Mouse (Mus musculus) CH12.LX (cell line): Measurements from ENCODE around the gene Sfswap. TPM values are rescaled to one million over a fixed set of nuclear protein-coding genes. Genes with fewer than 3 reads are reported as not detected.

ENCODE experiments used
- DNase-seq: peaks from one replicate; pipeline ENCODE4 v3.0.0-alpha.2; 2013; ENCODE audit errors: extremely low read depth
- H3K27ac ChIP-seq: 2 replicates; pipeline ENCODE4 v1.5.1; 2012; ENCODE audit warnings: low read depth, mild to moderate bottlenecking, control low read depth, moderate library complexity; ENCODE audit not compliant: insufficient read depth
- H3K27me3 ChIP-seq: replicated peaks from 2 replicates; pipeline ENCODE3; 2012; ENCODE audit warnings: inconsistent platforms
- H3K36me3 ChIP-seq, 2 experiments: replicated peaks in 1 of 2; 2 replicates each; pipeline versions ENCODE3 to v1.6.1; 2012; ENCODE audit warnings: inconsistent platforms in 1 of 2, low read length in 1 of 2, mild to moderate bottlenecking in 1 of 2, mixed read lengths in 1 of 2, moderate library complexity in 1 of 2; ENCODE audit not compliant: control insufficient read depth in 1 of 2, insufficient read depth in 1 of 2
- H3K4me1 ChIP-seq, 2 experiments: 2 replicates each; pipeline ENCODE4 v1.6.1; 2012; ENCODE audit warnings: inconsistent platforms in 1 of 2, moderate library complexity in 1 of 2; ENCODE audit not compliant: insufficient read depth in 2 of 2, control insufficient read depth in 1 of 2
- H3K4me2 ChIP-seq: 2 replicates; pipeline ENCODE4 v1.6.1; 2012; ENCODE audit warnings: low read depth, mild to moderate bottlenecking, control low read depth; ENCODE audit not compliant: poor library complexity, insufficient read depth, severe bottlenecking
- H3K4me3 ChIP-seq, 3 experiments: fragments of 150-350 bp in 1 of 3; sonication (generic) in 1 of 3; replicated peaks in 1 of 3; 2 replicates each; pipeline versions ENCODE3 to v1.5.1; 2011 to 2012; ENCODE audit warnings: low read depth in 2 of 3, low read length in 2 of 3, mild to moderate bottlenecking in 2 of 3, moderate library complexity in 2 of 3, control low read depth in 1 of 3, improper control_type of control experiment in 1 of 3, inconsistent platforms in 1 of 3, mixed read lengths in 1 of 3; ENCODE audit not compliant: poor library complexity in 1 of 3
- H3K79me2 ChIP-seq: replicated peaks from 2 replicates; pipeline ENCODE4 v1.6.1; 2012; ENCODE audit warnings: mild to moderate bottlenecking, moderate library complexity; ENCODE audit not compliant: control insufficient read depth, poor library complexity, insufficient read depth, severe bottlenecking; ENCODE audit errors: extremely low read depth
- H3K9ac ChIP-seq: 2 replicates; pipeline ENCODE4 v1.6.1; 2012; ENCODE audit warnings: low read depth, mild to moderate bottlenecking, control low read depth, moderate library complexity; ENCODE audit not compliant: insufficient read depth
- H3K9me3 ChIP-seq: replicated peaks from 2 replicates; pipeline ENCODE3; 2012; ENCODE audit warnings: low read length, inconsistent platforms, mixed read lengths
- CHD1 ChIP-seq: IDR thresholded peaks from 2 replicates; pipeline ENCODE4 v1.6.1; 2012; ENCODE audit warnings: low read depth, low read length, improper control_type of control experiment, inconsistent platforms
- CHD2 ChIP-seq: IDR thresholded peaks from 2 replicates; pipeline ENCODE4 v1.6.1; 2011; ENCODE audit warnings: low read length, improper control_type of control experiment
- CTCF ChIP-seq, 2 experiments: IDR thresholded peaks in 1 of 2; conservative IDR thresholded peaks in 1 of 2; 2 replicates each; pipeline ENCODE4 v1.5.1; 2011 to 2012; ENCODE audit warnings: low read depth in 2 of 2, low read length in 2 of 2, improper control_type of control experiment in 1 of 2, inconsistent platforms in 1 of 2, mild to moderate bottlenecking in 1 of 2, moderate library complexity in 1 of 2
- ELF1 ChIP-seq: IDR thresholded peaks from 2 replicates; pipeline ENCODE4 v1.6.1; 2014; ENCODE audit warnings: low read depth, mild to moderate bottlenecking, inconsistent platforms, low read length, improper control_type of control experiment
- EP300 ChIP-seq: IDR thresholded peaks from 2 replicates; pipeline ENCODE4 v1.6.1; 2011; ENCODE audit warnings: low read length, improper control_type of control experiment
- ETS1 ChIP-seq: conservative IDR thresholded peaks from 2 replicates; pipeline ENCODE4 v1.6.1; 2012; ENCODE audit warnings: low read depth, mild to moderate bottlenecking, inconsistent platforms, low read length, improper control_type of control experiment, moderate library complexity
- HCFC1 ChIP-seq: IDR thresholded peaks from 2 replicates; pipeline ENCODE4 v1.6.1; 2012; ENCODE audit warnings: low read depth, mild to moderate bottlenecking, inconsistent platforms, low read length, improper control_type of control experiment
- IRF4 ChIP-seq: IDR thresholded peaks from 2 replicates; pipeline ENCODE4 v1.6.1; 2014; ENCODE audit warnings: low read depth, mild to moderate bottlenecking, inconsistent platforms, low read length, improper control_type of control experiment
- JUN ChIP-seq: IDR thresholded peaks from 2 replicates; pipeline ENCODE4 v1.6.1; 2011; ENCODE audit warnings: low read depth, mild to moderate bottlenecking, low read length, improper control_type of control experiment, moderate library complexity; ENCODE audit not compliant: insufficient read depth
- MAX ChIP-seq: IDR thresholded peaks from 2 replicates; pipeline ENCODE4 v1.6.1; 2011; ENCODE audit warnings: low read length, improper control_type of control experiment
- MXI1 ChIP-seq: IDR thresholded peaks from 2 replicates; pipeline ENCODE4 v1.6.1; 2011; ENCODE audit warnings: mild to moderate bottlenecking, low read depth, low read length, improper control_type of control experiment
- NELFE ChIP-seq: IDR thresholded peaks from 2 replicates; pipeline ENCODE4 v1.6.1; 2011; ENCODE audit warnings: low read depth, low read length, improper control_type of control experiment
- NRF1 ChIP-seq: IDR thresholded peaks from 2 replicates; pipeline ENCODE4 v1.6.1; 2014; ENCODE audit warnings: low read depth, mild to moderate bottlenecking, inconsistent platforms, low read length, improper control_type of control experiment, moderate library complexity
- PAX5 ChIP-seq: IDR thresholded peaks from 2 replicates; pipeline ENCODE4 v1.6.1; 2012; ENCODE audit warnings: low read length, inconsistent platforms, mixed read lengths
- POLR2A ChIP-seq: IDR thresholded peaks from 2 replicates; pipeline ENCODE4 v1.6.1; 2011; ENCODE audit warnings: low read depth, mild to moderate bottlenecking, improper control_type of control experiment, low read length
- POLR2AphosphoS2 ChIP-seq: IDR thresholded peaks from 2 replicates; pipeline ENCODE4 v1.6.1; 2011; ENCODE audit warnings: low read depth, low read length, improper control_type of control experiment
- RAD21 ChIP-seq: IDR thresholded peaks from 2 replicates; pipeline ENCODE4 v1.6.1; 2011; ENCODE audit warnings: low read depth, mild to moderate bottlenecking, low read length, improper control_type of control experiment, moderate library complexity
- RCOR1 ChIP-seq: conservative IDR thresholded peaks from 2 replicates; pipeline ENCODE4 v1.6.1; 2012; ENCODE audit warnings: low read depth, mild to moderate bottlenecking, inconsistent platforms, low read length, improper control_type of control experiment
- SIN3A ChIP-seq: IDR thresholded peaks from 2 replicates; pipeline ENCODE4 v1.6.1; 2012; ENCODE audit warnings: low read length, improper control_type of control experiment, inconsistent platforms
- SMC3 ChIP-seq: IDR thresholded peaks from 2 replicates; pipeline ENCODE4 v1.6.1; 2011; ENCODE audit warnings: low read depth, low read length, improper control_type of control experiment
- TCF12 ChIP-seq: IDR thresholded peaks from 2 replicates; pipeline ENCODE4 v1.6.1; 2014; ENCODE audit warnings: low read depth, mild to moderate bottlenecking, inconsistent platforms, low read length, improper control_type of control experiment
- UBTF ChIP-seq: IDR thresholded peaks from 2 replicates; pipeline ENCODE4 v1.6.1; 2012; ENCODE audit warnings: low read depth, mild to moderate bottlenecking, inconsistent platforms, low read length, improper control_type of control experiment, moderate library complexity
- USF1 ChIP-seq: IDR thresholded peaks from 2 replicates; pipeline ENCODE4 v1.6.1; 2014; ENCODE audit warnings: low read depth, mild to moderate bottlenecking, inconsistent platforms, low read length, improper control_type of control experiment
- USF2 ChIP-seq: conservative IDR thresholded peaks from 2 replicates; pipeline ENCODE4 v1.6.1; 2011; ENCODE audit warnings: low read depth, low read length, improper control_type of control experiment
- ZC3H11A ChIP-seq: IDR thresholded peaks from 2 replicates; pipeline ENCODE4 v1.6.1; 2012; ENCODE audit warnings: low read depth, mild to moderate bottlenecking, inconsistent platforms, low read length, improper control_type of control experiment
- ZKSCAN1 ChIP-seq: IDR thresholded peaks from 2 replicates; pipeline ENCODE4 v1.6.1; 2012; ENCODE audit warnings: low read depth, inconsistent platforms, low read length, improper control_type of control experiment, borderline replicate concordance
- ZMIZ1 ChIP-seq: IDR thresholded peaks from 2 replicates; pipeline ENCODE4 v1.6.1; 2012; ENCODE audit warnings: low read depth, mild to moderate bottlenecking, inconsistent platforms, low read length, improper control_type of control experiment
- ZNF384 ChIP-seq: IDR thresholded peaks from 2 replicates; pipeline ENCODE4 v1.6.1; 2012; ENCODE audit warnings: low read depth, low read length, improper control_type of control experiment, inconsistent platforms
- dilution Hi-C: fragments of 300-500 bp; cut with MboI; formaldehyde crosslinking; loops from 2 replicates; pipeline ENCODE4 v1.14.3; 2020; ENCODE audit warnings: low sequenced_read_pairs; ENCODE audit not compliant: extremely low pct_unique_long_range_greater_than_20kb, extremely low pct_ligation_motif_present
- in situ Hi-C: fragments of 300-500 bp; cut with MboI; formaldehyde crosslinking; loops from 3 replicates; pipeline ENCODE4 v1.14.3; 2019; ENCODE audit warnings: low sequenced_read_pairs, low pct_ligation_motif_present, low pct_unique_long_range_greater_than_20kb, mixed read lengths
- polyA plus RNA-seq: library from polyadenylated mRNA; unstranded; fragments of >175 nt; gene quantifications from 2 replicates; pipeline ENCODE4 v1.2.1, GENCODE M21; 2012; ENCODE audit warnings: low read depth; ENCODE audit not compliant: insufficient read length
- total RNA-seq, 2 experiments: library from RNA; depleted of rRNA; stranded (reverse); fragments of 300-350 nt in 1 of 2; fragments of >200 nt in 1 of 2; gene quantifications; 2 replicates each; pipeline ENCODE4 v1.2.3; 2012 to 2014

Sfswap gene
- total and polyA plus RNA-seq, 3 experiments = 24.9 to 70.4 (median 36.0) TPM

DNA sequence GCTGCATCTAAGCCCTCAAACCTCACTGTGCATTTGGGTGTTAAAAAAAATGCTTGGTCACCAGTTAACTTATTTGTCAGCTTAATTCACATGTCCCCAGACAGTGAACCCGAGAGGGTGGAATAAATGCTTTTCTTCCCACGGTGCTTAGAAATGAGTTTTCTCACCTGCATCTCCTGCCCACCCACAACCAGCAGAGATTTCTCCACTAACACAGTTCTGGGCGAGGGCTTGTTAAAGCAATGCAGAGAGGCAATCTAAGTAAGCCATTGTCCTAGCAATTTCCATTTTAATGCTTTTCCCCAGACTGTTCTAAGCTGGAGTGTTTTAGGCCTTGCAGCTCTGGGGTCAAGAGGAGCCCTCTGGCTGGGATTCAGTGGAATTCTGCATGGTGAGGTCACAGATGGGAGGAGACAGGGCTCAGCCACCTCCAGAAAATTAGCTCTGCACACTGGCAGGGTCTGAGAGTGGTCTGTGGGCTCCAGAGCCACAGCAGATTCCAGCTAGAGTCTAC, 25.4 kb upstream of the Sfswap start:
- Histone ChIP-seq H3K27ac (no peak overlapping the region), H3K4me1 (no peaks in the 10 kb centered on the region), H3K9ac (no peak overlapping the region), H3K79me2 (no peaks in the 10 kb centered on the region), H3K36me3 (no peaks in the 10 kb centered on the region), H3K4me3 (no peak overlapping the region), H3K27me3 (peaks cover 49% of the 10 kb centered on the region), H3K9me3 (no peaks in the 10 kb centered on the region), H3K4me2 (no peak overlapping the region)
- dilution Hi-C loops (no loop called here), in situ Hi-C loops (no loop called here)
- DNase-seq = no peak
- TF ChIP-seq PAX5 (no peak), CHD1 (no peak), JUN (no peak), ZMIZ1 (no peak), NRF1 (no peak), RAD21 (no peak), MAX (no peak), MXI1 (no peak), UBTF (no peak), TCF12 (no peak), IRF4 (no peak), ZKSCAN1 (no peak), CTCF (conservative IDR thresholded peaks at IDR 0.05 in 1 of 2, IDR thresholded peaks at IDR 0.05 in 1 of 2; ENCODE audit: low read depth in 2 of 2, low read length in 2 of 2) (no peak), ZC3H11A (no peak), POLR2A (no peak), HCFC1 (no peak), USF1 (no peak), RCOR1 (no peak)

DNA sequence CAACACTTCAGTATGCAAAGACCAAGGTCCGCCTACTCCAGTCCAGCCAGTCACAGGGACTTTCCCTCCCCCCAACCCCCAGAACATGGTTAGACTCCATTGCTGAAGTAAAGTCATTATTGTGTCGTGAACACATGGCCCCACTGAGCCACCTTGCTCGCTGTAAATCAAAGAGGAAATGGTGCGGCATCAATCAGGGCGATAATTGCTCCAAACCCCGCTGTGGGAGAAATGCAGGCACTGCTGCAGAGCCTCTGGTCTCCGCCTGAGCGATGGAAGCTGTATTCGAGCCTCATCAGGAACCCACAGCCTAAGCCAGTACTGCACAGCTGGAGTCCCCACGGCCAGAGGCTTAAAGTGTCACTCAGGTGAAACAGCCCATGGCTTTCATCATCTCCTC, 11.1 kb upstream of the Sfswap start:
- H3K27ac ChIP-seq = no peak overlapping the region
- no peaks in the 10 kb centered on the region for H3K9me3 ChIP-seq
- no peaks in the 10 kb centered on the region for H3K36me3 ChIP-seq
- TF ChIP-seq PAX5 (no peak), POLR2A (no peak), HCFC1 (no peak), ZNF384 (no peak), SMC3 (no peak), CHD1 (no peak), EP300 (no peak), USF1 (no peak), NELFE (no peak), SIN3A (no peak), CHD2 (no peak), ELF1 (no peak), ETS1 (no peak), ZMIZ1 (no peak), USF2 (no peak), POLR2AphosphoS2 (no peak)
- H3K4me2 ChIP-seq = no peak overlapping the region
- no peak for DNase-seq
- no peaks in the 10 kb centered on the region for H3K79me2 ChIP-seq
- peaks cover 80% of the 10 kb centered on the region for H3K27me3 ChIP-seq
- in situ Hi-C loops (no loop called here), dilution Hi-C loops (no loop called here)
- no peak overlapping the region for H3K9ac ChIP-seq
- H3K4me3 ChIP-seq = no peak overlapping the region
- no peaks in the 10 kb centered on the region for H3K4me1 ChIP-seq
